14 mouse cellular contexts compared by ENCODE assay signal in genomic region chr8:35302856-35303255, GRCm38 (mm10).
DNase-seq lines count a peak whose midpoint lies in the region; ATAC-seq lines count a peak whose summit lies in the region.
"Had no signal": no experiment of that assay in that cellular context is flagged by ENCODE, and none has a peak within 500 bp of the region (broad histone marks: within the 10 kb centered on the region; RNA-seq: fewer than 3 reads in every experiment).

No protein-coding gene starts in this region.

- no peak for ATAC-seq in cerebellum, adult (ENCODE audit: insufficient number of reproducible peaks, low FRiP score, low TSS enrichment)
- ATAC-seq: CD4-positive, CD25-positive, alpha-beta regulatory T cell, adult 4 months; forebrain, embryonic 14.5 days; forebrain, postnatal 0 days; intestine, postnatal 0 days had no signal

- intact Hi-C loops in left cerebral cortex, postnatal 4 days (cut with DNase I), result no loop called here

- DNase-seq in cerebellum, postnatal 10 days, result peak; percentile 60 to 77
- DNase-seq in left cerebral cortex, postnatal 4 days, result peak; percentile 38
- DNase-seq in left cerebral cortex, adult 8-10 months (ENCODE audit: low spot score in 2 of 2), result no peak
- peak; percentile 37 for DNase-seq in fat pad, adult 2 months (ENCODE audit: extremely low read depth, low read depth, low spot score)
- DNase-seq in frontal cortex, postnatal 25 days (ENCODE audit: low spot score in 2 of 2), result no peak
- DNase-seq: adrenal gland, adult 2 months; adrenal gland, postnatal 14 days; forebrain, postnatal 0 days; gastrocnemius, postnatal 25 days; heart, adult 2 months had no signal

Comparison
In these comparisons a context has a peak if more than half of its experiments do, and no peak if none do; other contexts are left out.
1. DNase-seq: peak in cerebellum, postnatal 10 days (2 of 2), left cerebral cortex, postnatal 4 days (single experiment) and fat pad, adult 2 months (single experiment); none in left cerebral cortex, adult 8-10 months (0 of 2) and frontal cortex, postnatal 25 days (0 of 2).